Mouse (Mus musculus): ENCODE measurements around the gene Gng8. TPM values are rescaled to one million over a fixed set of nuclear protein-coding genes. Genes with fewer than 3 reads are reported as not detected.

Gng8 gene
- polyA plus RNA-seq (2015; fragmentation: Nextera tagmentation; extraction: Ambion mirVana), result 2.7 and 2.9 TPM in 2 replicates

DNA sequence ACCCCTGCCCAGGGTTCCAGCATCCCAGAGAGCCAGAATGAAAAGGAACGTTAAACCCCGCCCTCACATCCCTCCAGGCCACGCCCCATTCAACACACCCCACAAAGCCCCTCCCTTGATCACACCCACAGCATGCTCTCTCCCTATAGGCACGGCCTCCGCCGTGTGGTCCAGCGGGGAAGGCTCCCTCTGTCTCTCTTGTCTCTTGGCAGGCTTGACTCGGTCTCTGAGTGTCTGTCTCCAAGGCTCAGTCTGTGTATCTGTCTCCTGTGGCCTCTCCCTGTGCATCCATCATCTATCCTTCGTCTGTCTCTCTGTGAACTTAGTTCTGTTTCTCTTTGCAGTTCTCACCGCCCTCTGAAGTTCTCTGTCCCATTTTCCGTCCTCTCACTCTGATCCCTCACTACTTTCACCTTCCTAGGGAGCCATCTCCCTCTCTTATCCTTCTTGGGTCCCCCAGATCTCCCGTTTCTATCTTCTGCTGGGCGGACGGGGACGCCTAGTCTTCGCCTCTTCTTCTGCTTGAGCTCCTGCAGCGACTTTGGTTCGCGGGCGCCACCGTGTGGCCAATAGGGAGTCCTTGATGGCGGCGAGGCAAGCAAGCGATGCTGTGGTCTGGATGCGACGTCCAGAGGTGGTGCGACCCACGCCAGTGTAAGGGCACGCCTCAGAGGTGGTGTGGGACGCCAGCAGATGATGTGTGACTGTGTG is at the start of gene Gng8:
TSS of gene Gng8 (plus strand) at position 146 of the 711 bp plus-strand sequence.

DNA sequence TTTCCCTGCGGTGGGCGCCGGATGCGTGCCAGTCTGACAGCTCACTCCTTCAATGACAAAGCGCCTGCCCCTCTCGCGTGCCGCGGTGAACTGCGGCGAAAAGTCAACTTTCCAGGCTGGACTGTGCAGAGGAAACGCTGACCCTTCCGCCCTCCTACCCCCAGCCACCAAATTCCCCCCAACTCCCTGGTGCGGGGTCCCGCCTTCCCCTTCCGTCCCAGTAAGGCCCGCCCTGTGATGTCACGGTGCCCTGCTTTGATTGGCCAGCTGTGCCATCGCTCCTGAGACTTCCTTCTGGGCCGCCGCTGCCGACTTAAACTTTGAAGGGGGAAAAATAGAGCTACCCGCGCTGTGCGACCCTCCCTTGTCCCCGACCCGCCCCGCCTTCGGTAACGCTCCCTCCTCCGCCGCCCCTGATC is 48.9 kb upstream of the Gng8 start, which contains the start of gene Prkd2:
TSS of gene Prkd2 (plus strand) at position 258 of the 419 bp plus-strand sequence.

DNA sequence AGATGAGACGGTGACA is 16.5 kb upstream of the Gng8 start, which contains the start of gene Dact3:
TSS of gene Dact3 (plus strand) at position 8 of the 16 bp plus-strand sequence.

DNA sequence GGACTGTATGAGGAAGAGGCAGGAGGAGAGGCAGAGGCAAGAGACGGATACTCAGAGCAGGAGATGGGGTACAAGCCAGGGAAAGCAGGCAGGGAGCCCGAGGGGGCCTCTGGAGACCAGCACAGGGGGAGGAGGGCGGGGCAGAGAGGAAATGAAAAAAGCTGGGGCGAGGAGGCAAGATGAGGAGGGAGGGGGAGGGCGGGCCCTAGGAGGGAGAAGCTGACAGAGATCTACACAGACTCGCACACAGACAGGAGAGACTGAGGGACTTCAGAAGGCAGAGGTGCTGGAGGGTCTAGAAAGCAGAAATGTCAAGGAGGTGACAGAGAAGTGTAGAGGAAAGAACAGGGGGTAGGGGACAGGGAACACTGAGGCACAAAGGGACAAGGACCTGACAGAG is 14.7 kb downstream of the Gng8 start, which contains the start of gene Ptgir:
TSS of gene Ptgir (plus strand) at position 210 of the 400 bp plus-strand sequence.

DNA sequence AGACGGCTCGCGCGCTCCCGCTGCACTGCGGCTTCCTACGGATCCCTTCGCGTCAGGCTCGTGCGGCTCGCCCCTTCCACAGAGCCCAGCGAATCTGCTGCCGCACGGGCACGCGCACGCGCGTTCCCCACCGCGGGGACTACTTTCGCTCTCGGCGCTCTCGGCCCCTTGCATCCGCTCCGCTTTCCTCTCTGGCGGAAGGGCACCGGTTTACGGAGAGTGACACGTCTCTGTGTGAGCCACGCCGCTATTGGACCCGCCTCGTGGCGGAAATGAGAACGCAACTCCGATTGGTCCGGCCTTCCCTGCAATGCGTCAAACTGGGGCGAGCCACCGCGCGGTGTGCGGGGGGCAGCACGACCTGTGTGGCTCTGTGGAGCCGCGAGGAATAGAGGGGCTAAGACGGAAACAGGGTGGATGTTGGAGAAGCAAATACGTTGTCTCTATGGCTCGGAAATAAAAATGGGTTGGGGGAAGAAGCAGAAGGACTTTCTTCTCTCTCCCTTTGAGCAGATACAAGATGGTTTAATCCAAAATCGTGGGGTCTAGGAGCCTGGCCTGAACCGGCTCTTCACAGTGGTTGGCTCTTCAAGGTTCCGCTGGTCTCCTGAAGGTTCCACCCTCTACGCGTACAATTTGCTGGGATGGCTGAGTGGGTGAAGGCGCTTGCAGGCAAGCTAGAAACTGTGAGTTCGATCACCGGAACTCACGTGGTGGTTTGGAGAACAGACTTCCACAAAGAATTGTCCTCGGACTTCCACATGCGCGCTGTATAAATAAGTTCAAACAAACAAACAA is 32.6 kb downstream of the Gng8 start, which contains the start of gene Calm3:
TSS of gene Calm3 (minus strand) at position 78 of the 798 bp plus-strand sequence.

DNA sequence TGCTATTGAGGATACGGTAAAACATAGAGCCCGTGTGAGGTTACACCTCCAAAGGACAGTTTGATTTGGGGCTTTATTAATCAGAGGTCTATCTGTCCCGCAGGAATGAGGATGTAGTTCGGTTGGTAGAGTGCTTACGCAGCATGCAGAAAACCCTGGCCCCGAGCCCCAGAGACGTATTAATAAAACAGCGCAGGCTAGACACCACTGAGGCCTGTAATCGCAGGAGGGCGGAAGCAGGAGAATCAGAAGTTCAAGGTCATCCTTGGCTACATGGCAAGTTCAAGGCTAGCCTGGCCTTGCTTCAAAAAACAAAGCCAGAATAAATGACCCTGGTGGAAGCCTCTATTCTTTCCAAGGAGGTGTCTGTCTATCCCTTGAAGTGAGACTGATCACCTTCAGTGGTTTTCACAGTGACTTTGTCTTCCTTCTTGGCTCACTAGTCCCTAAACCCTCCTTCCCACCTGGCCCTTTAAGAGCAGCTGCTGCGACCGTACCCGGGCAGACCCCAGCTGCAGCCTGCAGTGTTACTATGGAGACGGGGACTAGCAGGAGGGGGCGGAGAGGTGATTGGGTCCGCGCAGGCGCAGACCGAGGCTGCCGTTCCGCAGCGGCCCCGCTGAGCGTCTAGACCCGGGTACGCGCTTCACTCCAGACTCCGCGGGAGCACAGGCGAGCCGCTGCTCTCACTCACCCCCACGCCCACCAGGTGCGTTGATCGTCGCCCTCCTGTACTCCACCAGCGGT is 52.6 kb downstream of the Gng8 start, which contains the start of gene Pnmal2:
TSS of gene Pnmal2 (plus strand) at position 622 of the 747 bp plus-strand sequence.

Other genes with a start within 250 kb of the Gng8 start
- not detected in 2 replicates for gene Ceacam15, start 216.1 kb upstream of the Gng8 start, polyA plus RNA-seq (2015; fragmentation: Nextera tagmentation; extraction: Ambion mirVana)
- not detected in 2 replicates for gene Ceacam9, start 169.9 kb upstream of the Gng8 start, polyA plus RNA-seq (2015; fragmentation: Nextera tagmentation; extraction: Ambion mirVana)
- 268 and 270 TPM in 2 replicates for gene Ap2s1, start 153.4 kb upstream of the Gng8 start, polyA plus RNA-seq (2015; fragmentation: Nextera tagmentation; extraction: Ambion mirVana)
- 107 and 108 TPM in 2 replicates for gene Slc1a5, start 110.4 kb upstream of the Gng8 start, polyA plus RNA-seq (2015; fragmentation: Nextera tagmentation; extraction: Ambion mirVana)
- gene Strn4, start 75.9 kb upstream of the Gng8 start, polyA plus RNA-seq (2015; fragmentation: Nextera tagmentation; extraction: Ambion mirVana), result 35.2 and 37.1 TPM in 2 replicates
- 11.2 and 11.7 TPM in 2 replicates for gene Fkrp, start 75.1 kb upstream of the Gng8 start, polyA plus RNA-seq (2015; fragmentation: Nextera tagmentation; extraction: Ambion mirVana)
- 10.8 and 13.8 TPM in 2 replicates for gene Prkd2, start 48.9 kb upstream of the Gng8 start, polyA plus RNA-seq (2015; fragmentation: Nextera tagmentation; extraction: Ambion mirVana)
- gene Dact3, start 16.5 kb upstream of the Gng8 start, polyA plus RNA-seq (2015; fragmentation: Nextera tagmentation; extraction: Ambion mirVana), result 1.8 and 1.9 TPM in 2 replicates
- 1.0 and 1.3 TPM in 2 replicates for gene Ptgir, start 14.7 kb downstream of the Gng8 start, polyA plus RNA-seq (2015; fragmentation: Nextera tagmentation; extraction: Ambion mirVana)
- gene Calm3, start 32.3 kb downstream of the Gng8 start, polyA plus RNA-seq (2015; fragmentation: Nextera tagmentation; extraction: Ambion mirVana), result 149 and 159 TPM in 2 replicates
- 0.47 and 0.84 TPM in 2 replicates for gene Pnmal2, start 52.9 kb downstream of the Gng8 start, polyA plus RNA-seq (2015; fragmentation: Nextera tagmentation; extraction: Ambion mirVana)
- 0.02 TPM in 1 of 2 replicates, not detected in the other for gene Pnmal1, start 67.9 kb downstream of the Gng8 start, polyA plus RNA-seq (2015; fragmentation: Nextera tagmentation; extraction: Ambion mirVana)
- gene Gm42372, start 91.3 kb downstream of the Gng8 start, polyA plus RNA-seq (2015; fragmentation: Nextera tagmentation; extraction: Ambion mirVana), result 0.10 and 0.11 TPM in 2 replicates
- 3.1 and 4.0 TPM in 2 replicates for gene Ccdc8, start 100.9 kb downstream of the Gng8 start, polyA plus RNA-seq (2015; fragmentation: Nextera tagmentation; extraction: Ambion mirVana)
- 43.1 and 46.0 TPM in 2 replicates for gene Ppp5c, start 136.1 kb downstream of the Gng8 start, polyA plus RNA-seq (2015; fragmentation: Nextera tagmentation; extraction: Ambion mirVana)
- gene Hif3a, start 170.6 kb downstream of the Gng8 start, polyA plus RNA-seq (2015; fragmentation: Nextera tagmentation; extraction: Ambion mirVana), result 8.1 and 9.9 TPM in 2 replicates
- 0.23 and 0.24 TPM in 2 replicates for gene Psg16, start 182.3 kb downstream of the Gng8 start, polyA plus RNA-seq (2015; fragmentation: Nextera tagmentation; extraction: Ambion mirVana)

All from spleen, postnatal 0 days (tissue).